Mouse (Mus musculus) hindbrain, embryonic 12.5 days (tissue): ENCODE data around the gene Usp33. TPM values are rescaled to one million over a fixed set of nuclear protein-coding genes. Genes with fewer than 3 reads are reported as not detected.
A peak's percentile ranks its signal among the peaks of the same experiment; 100 is the strongest.

ENCODE experiments used
- ATAC-seq: fragments of 200-750 bp; cut with Nextera tagmentation; 2 replicates; pipeline ENCODE4 v1.8.0; 2017; ENCODE audit warnings: moderate TSS enrichment; ENCODE audit not compliant: low FRiP score
- H3K27ac ChIP-seq: fragments of 300-500 bp; sonication (generic); 2 replicates; pipeline ENCODE4 v1.5.1; 2016; ENCODE audit warnings: mild to moderate bottlenecking
- H3K27me3 ChIP-seq: fragments of 300-500 bp; sonication (generic); 2 replicates; pipeline ENCODE4 v1.6.1; 2016; ENCODE audit warnings: mild to moderate bottlenecking
- H3K36me3 ChIP-seq: fragments of 300-500 bp; sonication (generic); 2 replicates; pipeline ENCODE4 v1.6.1; 2016; ENCODE audit warnings: mild to moderate bottlenecking
- H3K4me1 ChIP-seq: fragments of 300-500 bp; sonication (generic); 2 replicates; pipeline ENCODE4 v1.6.1; 2016
- H3K4me2 ChIP-seq: fragments of 300-500 bp; sonication (generic); replicated peaks from 2 replicates; pipeline ENCODE4 v1.6.1; 2016; ENCODE audit warnings: mild to moderate bottlenecking
- H3K4me3 ChIP-seq: fragments of 300-500 bp; sonication (generic); 2 replicates; pipeline ENCODE4 v1.5.1; 2016; ENCODE audit warnings: mild to moderate bottlenecking
- H3K9ac ChIP-seq: fragments of 300-500 bp; sonication (generic); 2 replicates; pipeline ENCODE4 v1.6.1; 2016; ENCODE audit warnings: mild to moderate bottlenecking, moderate library complexity
- H3K9me3 ChIP-seq: fragments of 300-500 bp; sonication (generic); replicated peaks from 2 replicates; pipeline ENCODE4 v1.6.1; 2016; ENCODE audit warnings: mild to moderate bottlenecking
- WGBS: fragments of 180-500 bp; shearing (Covaris S2); methylation state at CpG from one replicate; pipeline ENCODE4 v1.1.7; 2016; 5-methylcytosine and 5-hydroxymethylcytosine counted together
- polyA plus RNA-seq: library from polyadenylated mRNA; unstranded; fragments of >200 nt; fragmentation: Nextera tagmentation; extraction: Ambion mirVana; gene quantifications from 2 replicates; pipeline ENCODE4 v1.2.1, GENCODE M21; 2016

The Usp33 gene
- polyA plus RNA-seq, 1 experiment from 2014 or later = 78.7 TPM

GRCm38 (mm10) chr3:152350431-152350830 lies 4.2 kb downstream of the Usp33 start:
- H3K27ac ChIP-seq = no peak overlapping the region
- no peaks in the 10 kb centered on the region for H3K36me3 ChIP-seq
- no peak overlapping the region for H3K4me3 ChIP-seq
- 86% methylated on average over 3 of the region's 3 CpGs for WGBS
- H3K27me3 ChIP-seq = no peaks in the 10 kb centered on the region
- H3K9me3 ChIP-seq = no peaks in the 10 kb centered on the region
- no peak overlapping the region for H3K9ac ChIP-seq
- H3K4me2 ChIP-seq = no peak overlapping the region
- peaks cover 27% of the 10 kb centered on the region for H3K4me1 ChIP-seq
- no peak for ATAC-seq

- Histone ChIP-seq H3K27me3 (no peaks in the 10 kb centered on the region), H3K27ac (no peak overlapping the region), H3K4me1 (peaks cover 28% of the 10 kb centered on the region), H3K4me2 (no peak overlapping the region), H3K4me3 (no peak overlapping the region), H3K9me3 (no peaks in the 10 kb centered on the region), H3K9ac (no peak overlapping the region), H3K36me3 (no peaks in the 10 kb centered on the region)
- no peak for ATAC-seq
- WGBS = 86% methylated on average over 5 of the region's 5 CpGs
Measured at GRCm38 (mm10) chr3:152350966-152351365, 4.7 kb downstream of the Usp33 start.

GRCm38 (mm10) chr3:152352289-152352688 lies 6.0 kb downstream of the Usp33 start:
- no peak for ATAC-seq
- WGBS = 90% methylated on average over 4 of the region's 4 CpGs
- Histone ChIP-seq H3K36me3 (no peaks in the 10 kb centered on the region), H3K9ac (no peak overlapping the region), H3K4me2 (no peak overlapping the region), H3K9me3 (no peaks in the 10 kb centered on the region), H3K27me3 (no peaks in the 10 kb centered on the region), H3K4me1 (peaks cover 30% of the 10 kb centered on the region), H3K4me3 (no peak overlapping the region), H3K27ac (no peak overlapping the region)

GRCm38 (mm10) chr3:152353434-152354177 lies 7.3 kb downstream of the Usp33 start:
- Histone ChIP-seq H3K27me3 (no peaks in the 10 kb centered on the region), H3K9me3 (no peaks in the 10 kb centered on the region), H3K9ac (no peak overlapping the region), H3K4me3 (no peak overlapping the region), H3K4me2 (no peak overlapping the region), H3K36me3 (0 out of 2 replicates have a peak, but pooled peaks cover 2% of the 10 kb centered on the region), H3K27ac (no peak overlapping the region), H3K4me1 (peaks cover 21% of the 10 kb centered on the region)
- 74% methylated on average over 10 of the region's 10 CpGs for WGBS
- ATAC-seq = 0 out of 2 replicates have a peak, but pooled peaks have one; percentile 49

- Histone ChIP-seq H3K9ac (no peak overlapping the region), H3K27me3 (no peaks in the 10 kb centered on the region), H3K4me3 (no peak overlapping the region), H3K4me1 (peaks cover 19% of the 10 kb centered on the region), H3K4me2 (no peak overlapping the region), H3K27ac (no peak overlapping the region), H3K9me3 (no peaks in the 10 kb centered on the region), H3K36me3 (peaks cover 11% of the 10 kb centered on the region)
- WGBS = 58% methylated on average over 5 of the region's 5 CpGs
- ATAC-seq = peak; percentile 32
Measured at GRCm38 (mm10) chr3:152355361-152355760, 9.1 kb downstream of the Usp33 start.

GRCm38 (mm10) chr3:152356751-152357150 lies 10.5 kb downstream of the Usp33 start:
- Histone ChIP-seq H3K9me3 (no peaks in the 10 kb centered on the region), H3K36me3 (peaks cover 24% of the 10 kb centered on the region), H3K9ac (no peak overlapping the region), H3K27me3 (no peaks in the 10 kb centered on the region), H3K4me3 (no peak overlapping the region), H3K4me2 (no peak overlapping the region), H3K27ac (no peak overlapping the region), H3K4me1 (peaks cover 14% of the 10 kb centered on the region)
- ATAC-seq = no peak
- 81% methylated on average over 9 of the region's 9 CpGs for WGBS

- Histone ChIP-seq H3K9ac (no peak overlapping the region), H3K36me3 (peaks cover 47% of the 10 kb centered on the region), H3K4me3 (no peak overlapping the region), H3K27me3 (no peaks in the 10 kb centered on the region), H3K4me1 (peaks cover 7% of the 10 kb centered on the region), H3K4me2 (no peak overlapping the region), H3K9me3 (no peaks in the 10 kb centered on the region), H3K27ac (no peak overlapping the region)
- WGBS = 91% methylated on average over 7 of the region's 7 CpGs
- ATAC-seq = no peak
Measured at GRCm38 (mm10) chr3:152359151-152359550, 12.9 kb downstream of the Usp33 start.

- no peaks in the 10 kb centered on the region for H3K4me1 ChIP-seq
- no peaks in the 10 kb centered on the region for H3K27me3 ChIP-seq
- ATAC-seq = no peak
- no peak overlapping the region for H3K4me3 ChIP-seq
- H3K27ac ChIP-seq = no peak overlapping the region
- WGBS = 94% methylated on average over 2 of the region's 2 CpGs
- H3K9ac ChIP-seq = no peak overlapping the region
- H3K9me3 ChIP-seq = no peaks in the 10 kb centered on the region
- H3K36me3 ChIP-seq = peaks cover 79% of the 10 kb centered on the region
- H3K4me2 ChIP-seq = no peak overlapping the region
Measured at GRCm38 (mm10) chr3:152364181-152364580, 17.9 kb downstream of the Usp33 start.

- no peak overlapping the region for H3K4me2 ChIP-seq
- no peak overlapping the region for H3K9ac ChIP-seq
- no peaks in the 10 kb centered on the region for H3K9me3 ChIP-seq
- no peaks in the 10 kb centered on the region for H3K27me3 ChIP-seq
- WGBS = 94% methylated on average over 4 of the region's 4 CpGs
- H3K27ac ChIP-seq = no peak overlapping the region
- H3K36me3 ChIP-seq = peaks cover 82% of the 10 kb centered on the region
- no peaks in the 10 kb centered on the region for H3K4me1 ChIP-seq
- H3K4me3 ChIP-seq = no peak overlapping the region
- ATAC-seq = no peak
Measured at GRCm38 (mm10) chr3:152376063-152376462, 29.8 kb downstream of the Usp33 start.

- no peak for ATAC-seq
- 70% methylated on average over 11 of the region's 11 CpGs for WGBS
- no peak overlapping the region for H3K27ac ChIP-seq
- H3K4me2 ChIP-seq = no peak overlapping the region
- no peaks in the 10 kb centered on the region for H3K9me3 ChIP-seq
- no peaks in the 10 kb centered on the region for H3K4me1 ChIP-seq
- no peaks in the 10 kb centered on the region for H3K27me3 ChIP-seq
- H3K9ac ChIP-seq = no peak overlapping the region
- no peak overlapping the region for H3K4me3 ChIP-seq
- H3K36me3 ChIP-seq = peaks cover 56% of the 10 kb centered on the region
Measured at GRCm38 (mm10) chr3:152384106-152384505, 37.8 kb downstream of the Usp33 start.

GRCm38 (mm10) chr3:152395350-152396277 lies 49.3 kb downstream of the Usp33 start, which contains the start of gene Zzz3:
TSS of gene Zzz3 (plus strand) at chr3:152395473.
- under 1% methylated on average over 51 of the region's 108 CpGs for WGBS
- Histone ChIP-seq H3K36me3 (peaks cover 9% of the 10 kb centered on the region; the same call in 1 of the 2 replicates), H3K4me2 (peak within 1 kb of the TSS; percentile 87), H3K27ac (peak within 1 kb of the TSS; percentile 99), H3K4me1 (peaks cover 26% of the 10 kb centered on the region), H3K27me3 (no peaks in the 10 kb centered on the region), H3K9ac (peak within 1 kb of the TSS; percentile 98), H3K4me3 (peak within 1 kb of the TSS; percentile 81), H3K9me3 (no peaks in the 10 kb centered on the region)
- peak; percentile 93 for ATAC-seq

GRCm38 (mm10) chr3:152396278-152396987 lies 50.2 kb downstream of the Usp33 start:
- Histone ChIP-seq H3K4me2 (peak overlapping the region; percentile 87), H3K36me3 (peaks cover 6% of the 10 kb centered on the region; the same call in 1 of the 2 replicates), H3K27ac (peak overlapping the region; percentile 99), H3K9me3 (no peaks in the 10 kb centered on the region), H3K4me1 (peaks cover 26% of the 10 kb centered on the region), H3K27me3 (no peaks in the 10 kb centered on the region), H3K4me3 (peak overlapping the region; percentile 81), H3K9ac (peak overlapping the region; percentile 98)
- peak; percentile 93 for ATAC-seq
- 1% methylated on average over 86 of the region's 102 CpGs for WGBS
